Mouse (Mus musculus): ENCODE data around the gene Tas2r122. TPM values are rescaled to one million over a fixed set of nuclear protein-coding genes. Genes with fewer than 3 reads are reported as not detected.

Tas2r122 gene
- polyA plus RNA-seq (2014; fragmentation: Illumina TruSeq; extraction: RNeasy Lipid Tissue Mini Kit (QIAGEN cat#74804); ENCODE audit: low read depth, low replicate concordance), result not detected

GRCm38 (mm10) chr6:132711828-132712227 lies at the start of gene Tas2r122:
Tas2r122 (minus strand) TSS chr6:132711928.

DNA sequence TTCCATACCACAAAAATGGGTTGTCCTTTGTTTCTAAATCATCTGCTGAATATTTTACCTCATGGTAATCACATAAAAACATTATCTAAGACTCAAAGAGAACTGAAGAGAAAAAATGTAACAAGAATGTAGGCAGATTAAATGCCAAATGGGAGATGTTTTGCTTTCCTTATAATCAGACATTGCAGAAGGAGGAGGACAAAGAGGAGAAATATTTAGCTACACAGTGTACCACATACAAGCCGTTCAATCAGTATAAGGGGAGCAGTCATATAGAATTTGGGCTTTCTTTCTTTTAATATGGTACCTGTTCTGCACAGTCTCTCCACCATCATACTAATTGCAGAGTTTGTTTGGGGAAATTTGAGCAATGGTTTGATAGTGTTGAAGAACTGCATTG lies 42.7 kb upstream of the Tas2r122 start, which contains the start of gene Tas2r124:
Tas2r124 (plus strand) TSS at position 301 of the 400 bp plus-strand sequence.

GRCm38 (mm10) chr6:132737935-132738334 lies 26.2 kb upstream of the Tas2r122 start, which contains the start of gene Tas2r115:
Tas2r115 (minus strand) TSS chr6:132738035.

GRCm38 (mm10) chr6:132700907-132701306 lies 10.8 kb downstream of the Tas2r122 start, which contains the start of gene Tas2r121:
Tas2r121 (minus strand) TSS chr6:132701007.

Other genes starting within 250 kb of the Tas2r122 start
- not detected for gene Prh1, start 142.1 kb downstream of the Tas2r122 start, polyA plus RNA-seq (2014; fragmentation: Illumina TruSeq; extraction: RNeasy Lipid Tissue Mini Kit (QIAGEN cat#74804); ENCODE audit: low read depth, low replicate concordance)
- gene Prp2, start 116.0 kb downstream of the Tas2r122 start, polyA plus RNA-seq (2014; fragmentation: Illumina TruSeq; extraction: RNeasy Lipid Tissue Mini Kit (QIAGEN cat#74804); ENCODE audit: low read depth, low replicate concordance), result not detected
- not detected for gene A630073D07Rik, start 60.4 kb downstream of the Tas2r122 start, polyA plus RNA-seq (2014; fragmentation: Illumina TruSeq; extraction: RNeasy Lipid Tissue Mini Kit (QIAGEN cat#74804); ENCODE audit: low read depth, low replicate concordance)
- not detected for gene Tas2r120, start 55.0 kb downstream of the Tas2r122 start, polyA plus RNA-seq (2014; fragmentation: Illumina TruSeq; extraction: RNeasy Lipid Tissue Mini Kit (QIAGEN cat#74804); ENCODE audit: low read depth, low replicate concordance)
- not detected for gene Tas2r121, start 10.9 kb downstream of the Tas2r122 start, polyA plus RNA-seq (2014; fragmentation: Illumina TruSeq; extraction: RNeasy Lipid Tissue Mini Kit (QIAGEN cat#74804); ENCODE audit: low read depth, low replicate concordance)
- not detected for gene Tas2r115, start 26.1 kb upstream of the Tas2r122 start, polyA plus RNA-seq (2014; fragmentation: Illumina TruSeq; extraction: RNeasy Lipid Tissue Mini Kit (QIAGEN cat#74804); ENCODE audit: low read depth, low replicate concordance)
- gene Tas2r124, start 42.8 kb upstream of the Tas2r122 start, polyA plus RNA-seq (2014; fragmentation: Illumina TruSeq; extraction: RNeasy Lipid Tissue Mini Kit (QIAGEN cat#74804); ENCODE audit: low read depth, low replicate concordance), result not detected
- not detected for gene Tas2r102, start 50.2 kb upstream of the Tas2r122 start, polyA plus RNA-seq (2014; fragmentation: Illumina TruSeq; extraction: RNeasy Lipid Tissue Mini Kit (QIAGEN cat#74804); ENCODE audit: low read depth, low replicate concordance)
- gene Tas2r136, start 66.2 kb upstream of the Tas2r122 start, polyA plus RNA-seq (2014; fragmentation: Illumina TruSeq; extraction: RNeasy Lipid Tissue Mini Kit (QIAGEN cat#74804); ENCODE audit: low read depth, low replicate concordance), result not detected
- not detected for gene Tas2r117, start 90.9 kb upstream of the Tas2r122 start, polyA plus RNA-seq (2014; fragmentation: Illumina TruSeq; extraction: RNeasy Lipid Tissue Mini Kit (QIAGEN cat#74804); ENCODE audit: low read depth, low replicate concordance)
- not detected for gene Tas2r123, start 135.2 kb upstream of the Tas2r122 start, polyA plus RNA-seq (2014; fragmentation: Illumina TruSeq; extraction: RNeasy Lipid Tissue Mini Kit (QIAGEN cat#74804); ENCODE audit: low read depth, low replicate concordance)
- not detected for gene Tas2r116, start 143.5 kb upstream of the Tas2r122 start, polyA plus RNA-seq (2014; fragmentation: Illumina TruSeq; extraction: RNeasy Lipid Tissue Mini Kit (QIAGEN cat#74804); ENCODE audit: low read depth, low replicate concordance)
- not detected for gene Tas2r110, start 156.1 kb upstream of the Tas2r122 start, polyA plus RNA-seq (2014; fragmentation: Illumina TruSeq; extraction: RNeasy Lipid Tissue Mini Kit (QIAGEN cat#74804); ENCODE audit: low read depth, low replicate concordance)
- not detected for gene Tas2r113, start 181.1 kb upstream of the Tas2r122 start, polyA plus RNA-seq (2014; fragmentation: Illumina TruSeq; extraction: RNeasy Lipid Tissue Mini Kit (QIAGEN cat#74804); ENCODE audit: low read depth, low replicate concordance)
- not detected for gene Tas2r125, start 197.7 kb upstream of the Tas2r122 start, polyA plus RNA-seq (2014; fragmentation: Illumina TruSeq; extraction: RNeasy Lipid Tissue Mini Kit (QIAGEN cat#74804); ENCODE audit: low read depth, low replicate concordance)
- not detected for gene Tas2r129, start 239.2 kb upstream of the Tas2r122 start, polyA plus RNA-seq (2014; fragmentation: Illumina TruSeq; extraction: RNeasy Lipid Tissue Mini Kit (QIAGEN cat#74804); ENCODE audit: low read depth, low replicate concordance)
- gene Tas2r131, start 246.0 kb upstream of the Tas2r122 start, polyA plus RNA-seq (2014; fragmentation: Illumina TruSeq; extraction: RNeasy Lipid Tissue Mini Kit (QIAGEN cat#74804); ENCODE audit: low read depth, low replicate concordance), result not detected